Mouse (Mus musculus): ENCODE measurements around the gene Spata6.

Gene Spata6

DNA sequence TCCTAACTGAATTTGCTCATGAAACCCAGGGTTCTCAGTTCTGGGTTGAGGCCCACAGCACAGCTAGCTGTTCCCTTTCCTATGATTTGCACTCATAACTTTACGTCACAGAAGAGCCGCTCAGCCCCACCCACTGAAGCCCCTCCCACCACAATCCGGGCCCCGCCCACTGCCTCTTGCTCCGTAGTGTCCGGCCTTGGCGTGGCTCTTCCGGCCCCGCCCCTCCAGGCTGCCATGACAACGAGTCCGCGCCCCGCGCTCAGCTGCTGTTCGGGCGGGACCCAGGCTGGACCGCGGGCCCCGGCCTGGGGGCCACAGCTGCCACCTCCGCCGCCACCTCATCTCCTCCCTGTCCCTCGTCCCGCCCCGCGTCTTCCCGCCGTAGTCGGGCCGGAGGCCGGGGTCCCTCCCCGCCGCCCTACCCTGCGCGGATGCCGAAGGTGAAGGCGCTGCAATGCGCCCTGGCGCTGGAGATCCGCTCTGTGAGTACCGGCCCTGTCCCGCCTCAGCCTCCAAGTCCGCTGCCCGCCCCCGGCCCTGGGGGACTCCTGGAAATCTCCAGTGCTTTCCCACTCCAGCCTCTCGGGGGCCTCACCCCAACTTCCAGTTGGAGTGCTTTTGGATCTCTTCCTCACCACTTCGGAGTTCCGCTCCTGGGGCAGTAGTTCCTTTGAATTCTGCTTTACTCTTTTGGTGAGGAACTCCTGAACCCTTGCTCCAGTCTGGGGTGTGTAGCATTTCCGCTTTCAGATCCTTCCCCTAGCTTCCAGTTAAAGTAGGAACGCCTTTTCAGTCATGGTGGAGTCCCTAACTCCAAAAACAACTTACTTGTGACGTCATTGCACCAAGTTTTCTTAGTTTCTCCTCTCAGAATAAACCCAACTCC is at the start of gene Spata6:
Gene Spata6, plus strand, starts transcription at position 209 of the 886 bp plus-strand sequence.
- peak; percentile 75 for DNase-seq (ENCODE audit: low read depth, low spot score)

DNA sequence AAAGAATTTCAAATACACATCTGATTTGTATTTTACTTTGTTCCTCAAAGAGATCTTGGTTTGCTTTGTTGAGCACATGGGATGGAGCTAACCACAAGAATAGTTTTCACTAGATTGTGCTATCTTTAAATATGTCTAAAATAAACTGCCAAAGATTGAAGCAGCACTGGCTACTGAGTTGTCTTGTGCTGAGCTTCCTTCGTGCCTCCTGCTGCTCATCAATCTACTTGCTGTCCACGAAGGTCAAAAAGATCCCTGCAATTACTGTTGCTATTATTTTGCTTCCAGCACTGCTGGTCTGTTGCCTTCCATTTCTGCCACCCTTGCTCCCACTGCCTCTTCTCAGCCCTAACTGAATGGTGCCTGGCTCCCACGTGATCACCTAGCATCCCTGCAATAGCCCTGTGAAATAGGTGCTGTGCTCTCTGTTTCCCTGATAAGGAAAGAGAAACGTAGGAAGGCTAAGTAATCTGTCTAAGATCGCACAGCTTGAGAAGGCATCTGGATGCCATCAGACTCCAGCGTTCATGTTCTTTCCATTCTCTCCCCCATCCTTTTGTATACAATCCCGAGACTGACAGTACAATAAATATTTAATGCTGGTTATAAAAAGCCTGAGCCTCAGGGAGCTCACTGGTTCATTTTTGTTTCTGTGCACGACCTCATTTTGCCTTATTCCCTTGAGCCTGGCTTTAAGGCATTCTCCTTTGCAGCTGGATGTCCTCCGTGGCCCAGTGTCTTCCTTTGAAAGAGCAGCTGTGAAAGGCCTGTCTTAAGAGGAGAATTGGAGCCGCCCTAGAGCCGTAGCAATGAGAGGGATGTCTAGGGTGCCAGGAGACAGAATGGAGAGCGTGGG is 49.0 kb upstream of the Spata6 start:
- no peak for DNase-seq (ENCODE audit: low read depth, low spot score)

DNA sequence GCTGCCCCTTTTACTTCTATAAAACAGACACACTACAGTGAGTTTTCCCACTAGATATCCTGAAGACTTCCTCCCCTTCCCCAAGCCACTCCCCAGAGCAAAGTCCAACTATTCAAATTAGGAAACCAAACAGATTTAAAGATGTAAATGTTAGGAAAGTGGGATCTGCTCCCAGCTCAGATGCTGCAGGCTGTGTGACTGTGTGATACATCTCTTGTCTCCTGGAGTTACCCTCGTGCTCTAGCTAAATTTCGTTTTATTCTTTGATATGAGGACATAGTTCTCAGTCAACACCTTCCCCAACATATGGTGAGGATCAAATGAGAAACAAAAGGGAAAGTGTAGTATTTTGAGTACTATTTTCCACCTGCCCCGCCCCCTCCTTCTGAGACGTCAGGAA is 48.3 kb upstream of the Spata6 start:
- DNase-seq (ENCODE audit: low read depth, low spot score): no peak

DNA sequence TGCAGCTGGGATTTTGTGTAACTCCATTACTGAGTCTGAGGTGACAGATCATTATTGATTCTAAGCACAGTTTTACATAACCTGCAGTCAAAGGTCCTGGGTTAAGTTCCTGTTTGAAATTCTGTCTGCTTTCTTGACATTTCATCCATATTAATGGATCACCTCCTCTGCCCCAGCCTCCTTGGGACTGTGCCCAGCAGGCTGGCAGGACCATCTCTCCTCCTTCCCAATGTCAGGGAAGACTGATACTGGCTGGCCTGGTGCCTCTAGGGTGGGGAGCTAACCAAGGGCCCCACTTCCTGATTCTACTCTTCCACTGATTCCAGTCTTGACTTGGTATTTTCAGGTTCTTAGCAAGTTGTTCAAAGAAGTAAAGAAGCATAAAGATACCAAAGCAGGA is 45.9 kb upstream of the Spata6 start:
- no peak for DNase-seq (ENCODE audit: low read depth, low spot score)

DNA sequence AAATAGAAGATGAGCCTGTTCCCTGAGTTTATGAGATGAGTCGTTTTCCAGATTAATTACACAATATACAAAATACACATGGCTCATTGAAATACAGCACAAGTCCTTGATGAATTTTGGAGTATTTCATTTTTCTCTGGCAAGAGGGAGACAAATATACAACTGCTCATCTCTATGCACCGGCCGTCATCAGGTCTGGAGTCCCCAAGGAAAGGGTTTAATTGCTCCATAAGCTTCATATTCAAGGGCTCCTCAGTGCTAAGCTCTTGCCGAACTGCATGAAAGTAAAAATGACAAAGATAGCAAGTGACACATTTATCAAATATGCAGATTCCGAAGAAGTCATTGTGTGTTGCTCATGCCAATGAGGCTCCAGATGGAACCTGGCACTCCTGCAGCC is 37.9 kb upstream of the Spata6 start:
- no peak for DNase-seq (ENCODE audit: low read depth, low spot score)

DNA sequence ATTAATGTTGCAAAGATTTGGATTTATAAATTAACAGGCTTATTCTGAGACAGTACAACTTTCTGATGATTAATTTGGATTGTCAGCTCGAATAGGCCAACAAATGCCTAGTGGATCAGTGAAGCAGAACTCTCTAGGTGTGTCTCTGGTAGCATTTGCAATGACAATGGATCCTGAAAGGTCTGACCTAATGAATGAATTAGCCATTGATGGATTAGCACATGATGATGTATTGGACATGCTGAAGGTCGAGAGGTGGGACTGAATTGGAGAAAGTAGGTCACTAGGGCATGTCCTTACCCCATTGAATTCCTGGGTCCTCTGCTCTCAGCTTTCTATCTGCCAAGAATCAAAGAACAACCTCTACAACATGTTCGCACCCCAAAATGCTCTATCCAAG is 37.0 kb upstream of the Spata6 start:
- no peak for DNase-seq (ENCODE audit: low read depth, low spot score)

DNA sequence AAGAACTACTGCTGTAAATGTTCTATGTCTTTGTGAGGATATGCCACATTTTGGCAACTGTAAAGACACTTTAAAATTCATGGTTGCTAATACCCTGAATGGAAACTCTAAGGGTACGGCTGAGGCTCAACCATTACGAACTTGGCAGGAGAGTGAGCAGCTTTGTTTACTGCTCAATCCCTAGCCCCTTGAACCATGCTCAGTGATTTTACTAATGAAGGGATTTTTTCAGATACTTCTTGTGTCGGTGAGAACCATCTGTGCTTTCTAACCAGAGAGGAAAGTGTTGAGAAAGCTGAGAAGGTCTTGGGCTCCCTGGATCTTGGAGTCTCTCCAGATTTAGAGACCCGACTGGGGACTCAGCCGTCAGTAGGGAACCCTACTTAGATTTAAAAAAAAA is 35.9 kb upstream of the Spata6 start:
- no peak for DNase-seq (ENCODE audit: low read depth, low spot score)

DNA sequence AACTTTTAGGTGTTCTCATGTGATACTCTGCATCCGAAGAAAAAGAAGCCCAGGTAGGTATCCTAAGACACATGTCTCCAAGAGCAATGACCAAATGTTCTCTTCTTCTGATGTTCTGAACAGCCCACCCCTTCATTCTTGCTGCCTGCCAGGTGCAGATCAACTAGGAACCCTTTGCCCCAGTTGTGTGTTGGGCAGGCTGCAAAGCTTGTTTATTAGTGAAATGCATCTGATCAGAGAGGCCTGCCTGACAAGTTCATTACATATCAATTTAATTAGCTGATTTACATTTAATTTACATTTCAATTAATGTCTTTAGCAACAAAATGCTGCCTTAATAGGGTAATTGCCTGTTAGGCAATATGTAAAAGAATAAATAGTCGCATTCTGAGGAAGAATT is 33.8 kb upstream of the Spata6 start:
- DNase-seq (ENCODE audit: low read depth, low spot score): no peak

DNA sequence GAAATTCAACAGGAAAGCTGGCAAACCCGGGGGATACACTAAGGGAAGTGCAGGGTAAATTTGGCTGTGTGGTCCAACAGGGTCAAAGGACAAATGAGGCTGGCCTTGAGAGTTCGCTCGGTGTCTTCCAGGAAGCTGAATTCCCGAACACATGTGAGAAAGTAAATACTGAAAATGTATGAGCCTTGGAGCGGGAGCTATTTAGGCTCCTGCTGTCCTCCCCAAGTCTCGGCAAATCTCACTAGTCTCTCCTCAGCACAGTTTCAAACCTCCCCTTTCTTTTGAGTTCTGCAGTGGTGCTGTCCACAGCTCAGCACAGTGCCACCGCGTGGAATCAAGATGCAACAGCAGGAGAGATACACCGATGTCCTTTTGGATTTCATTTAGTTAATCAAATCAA is 32.8 kb upstream of the Spata6 start:
- peak; percentile 54 for DNase-seq (ENCODE audit: low read depth, low spot score)

DNA sequence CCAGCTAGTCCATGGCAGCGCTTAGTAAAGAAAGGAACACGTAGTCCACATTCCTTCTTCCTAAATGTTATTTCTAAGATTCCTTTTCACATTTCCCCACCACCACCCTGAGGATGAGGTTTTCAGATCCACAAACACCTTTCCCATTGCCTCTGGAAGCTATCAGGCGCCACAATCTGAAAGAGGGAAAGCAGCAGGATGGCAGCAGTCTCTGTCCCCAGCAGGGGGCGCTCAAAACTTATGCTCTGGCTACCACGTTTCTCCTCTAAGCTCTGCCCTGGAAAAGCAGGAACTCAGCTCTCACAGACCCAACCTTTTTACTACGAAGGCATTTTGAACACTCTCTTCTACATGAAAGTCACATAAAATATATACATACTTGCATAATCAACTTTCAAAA is 32.2 kb upstream of the Spata6 start:
- peak; percentile 67 for DNase-seq (ENCODE audit: low read depth, low spot score)

DNA sequence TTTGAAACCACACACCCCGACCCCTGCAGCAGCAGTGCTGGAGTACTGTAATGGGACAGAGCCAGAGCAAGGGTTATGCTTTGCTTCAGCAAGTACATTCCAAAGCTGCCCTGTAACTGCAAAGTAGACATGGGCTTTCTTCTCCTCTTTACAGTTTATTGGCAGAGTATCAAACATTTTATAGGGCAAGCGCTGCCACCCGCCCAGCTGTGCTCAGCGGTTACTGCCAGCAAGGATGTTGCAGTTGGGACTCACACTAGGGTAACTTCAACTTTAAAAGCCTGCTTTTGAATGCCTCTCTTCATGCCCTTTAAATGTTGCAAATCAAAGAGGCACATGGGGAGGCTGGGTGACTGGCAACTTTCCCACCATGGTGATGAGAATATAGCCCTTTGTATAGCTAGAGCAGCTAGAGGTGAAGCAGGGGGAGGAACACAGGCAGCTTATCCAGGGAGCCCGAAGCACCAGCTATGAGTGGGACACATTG is 28.7 kb upstream of the Spata6 start:
- no peak for DNase-seq (ENCODE audit: low read depth, low spot score)

DNA sequence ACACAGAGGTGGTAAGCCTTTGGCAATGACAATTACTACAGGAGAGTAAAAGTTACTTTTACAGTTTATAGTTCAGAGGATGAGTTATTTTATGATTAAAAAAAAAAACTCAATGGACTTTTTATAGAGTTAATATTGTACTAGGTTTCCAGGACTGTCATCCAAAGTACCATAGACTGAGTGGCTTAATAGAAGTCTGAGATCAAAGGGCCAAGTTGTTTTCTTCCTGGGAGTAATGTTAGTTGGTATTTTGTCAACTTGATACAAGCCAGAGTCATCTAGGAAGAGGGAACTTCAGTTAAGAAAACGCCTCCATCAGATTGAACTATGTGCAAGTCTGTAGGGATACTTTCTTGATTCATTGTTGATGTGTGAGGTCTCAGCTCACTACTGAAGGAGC is 18.4 kb upstream of the Spata6 start:
- DNase-seq (ENCODE audit: low read depth, low spot score): no peak

DNA sequence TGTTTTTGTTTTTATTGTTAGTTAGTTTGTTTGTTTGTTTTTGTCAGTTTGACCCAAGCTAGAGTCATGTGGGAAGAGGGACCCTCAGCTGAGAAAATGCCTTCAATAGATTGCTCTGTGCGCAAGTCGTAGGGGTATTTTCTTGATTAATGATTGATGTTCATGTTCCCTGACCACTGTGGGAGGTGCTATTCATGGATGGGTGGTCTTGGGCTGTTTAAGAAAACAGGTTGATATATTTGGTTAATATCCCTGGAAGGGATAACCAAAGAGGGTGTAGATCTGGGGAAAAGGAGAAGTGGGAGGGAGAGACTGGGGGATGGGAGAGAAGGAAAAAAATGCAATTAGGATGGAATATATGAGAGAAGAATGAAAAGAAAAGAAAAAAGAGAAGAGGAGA is 15.7 kb upstream of the Spata6 start:
- DNase-seq (ENCODE audit: low read depth, low spot score): no peak

DNA sequence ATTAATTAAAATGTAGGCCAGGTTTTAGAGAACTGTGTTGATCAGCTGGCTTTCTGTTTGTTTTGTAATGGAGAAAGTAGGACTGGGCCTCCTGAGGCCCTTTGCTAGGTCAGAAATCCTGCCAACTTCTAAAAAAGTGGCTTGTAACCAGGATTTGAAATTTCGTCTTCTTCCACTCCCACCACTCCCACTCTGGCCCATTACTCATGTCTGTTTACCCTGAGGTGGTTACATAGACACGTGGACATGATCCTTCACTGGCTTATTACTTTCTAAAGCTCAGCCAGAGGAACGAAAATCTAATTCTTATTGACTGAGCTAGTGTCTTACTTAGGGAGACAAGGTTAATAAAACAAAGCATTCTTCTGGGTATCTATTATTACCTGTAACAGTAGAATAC is 14.8 kb upstream of the Spata6 start:
- no peak for DNase-seq (ENCODE audit: low read depth, low spot score)

DNA sequence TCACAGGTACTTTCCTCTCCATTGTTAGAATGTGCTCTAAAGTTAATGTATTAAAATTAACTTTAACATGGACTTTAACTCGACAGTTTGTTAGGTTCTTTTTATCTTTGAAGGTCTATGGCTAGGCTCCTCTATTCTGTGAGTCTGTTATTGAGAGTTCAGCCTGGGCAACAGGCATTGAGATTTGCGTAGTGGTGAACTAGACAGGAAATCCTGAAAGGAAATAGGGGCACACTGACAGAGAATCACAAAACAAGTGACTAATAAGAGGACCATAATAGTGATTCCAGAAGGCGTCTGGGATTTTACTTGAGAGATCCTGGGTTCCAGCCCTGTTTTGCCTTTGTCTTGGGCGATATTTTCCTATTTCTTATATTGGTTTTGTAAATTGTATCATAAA is 488 bp upstream of the Spata6 start:
- no peak for DNase-seq (ENCODE audit: low read depth, low spot score)

DNA sequence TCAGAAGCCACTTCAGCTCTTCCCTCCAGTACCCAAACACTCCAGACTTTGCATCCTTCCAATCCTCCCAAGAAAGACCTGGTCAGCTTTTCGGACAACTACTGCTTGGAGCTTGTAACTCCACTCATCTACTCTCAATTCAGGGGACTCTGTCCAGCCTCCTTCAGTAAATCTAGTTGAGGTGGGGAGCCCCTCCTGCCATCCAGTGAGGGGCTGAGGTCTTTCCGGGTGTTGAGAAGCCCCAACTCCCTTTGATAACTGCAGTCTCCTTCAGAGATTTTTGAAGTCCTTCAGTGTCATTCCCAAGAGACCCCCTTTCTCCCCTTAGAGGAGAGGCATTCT is 849 bp downstream of the Spata6 start:
- DNase-seq (ENCODE audit: low read depth, low spot score): peak; percentile 1

DNA sequence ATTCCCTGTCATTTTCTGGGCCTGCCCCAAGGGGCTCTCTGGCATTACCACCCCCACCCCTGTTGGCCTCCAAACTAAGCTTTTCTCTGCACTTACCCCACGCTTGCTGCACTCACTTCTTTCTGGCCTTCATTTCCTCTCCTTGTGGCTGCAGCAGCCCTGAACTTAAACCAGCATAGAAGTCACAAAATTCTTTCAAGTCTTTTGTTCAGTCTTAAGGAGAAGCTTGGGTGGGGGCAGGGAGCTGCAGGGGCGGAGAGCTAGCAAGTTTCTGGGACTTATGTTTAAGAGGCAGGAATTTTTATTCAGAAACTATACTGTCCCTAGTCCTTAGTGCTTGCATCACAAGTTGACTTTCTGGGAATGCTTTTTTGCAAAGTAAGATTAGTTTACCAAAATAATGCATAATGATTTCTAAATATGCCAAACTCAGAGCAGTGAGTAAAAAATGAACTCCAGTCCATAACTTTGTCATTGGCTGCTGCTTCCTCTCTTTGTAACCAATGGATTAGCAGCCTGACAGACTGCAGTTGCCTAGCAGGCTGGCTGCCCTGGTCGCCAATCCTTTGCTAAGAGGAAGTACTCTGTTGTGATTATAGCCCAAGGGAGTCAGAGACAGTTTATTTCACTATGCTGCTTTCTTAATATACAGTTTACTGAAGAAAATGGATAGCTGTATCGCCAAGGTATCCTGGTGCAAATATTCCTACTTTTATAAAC is 1.5 kb downstream of the Spata6 start:
- DNase-seq (ENCODE audit: low read depth, low spot score): peak; percentile 5

DNA sequence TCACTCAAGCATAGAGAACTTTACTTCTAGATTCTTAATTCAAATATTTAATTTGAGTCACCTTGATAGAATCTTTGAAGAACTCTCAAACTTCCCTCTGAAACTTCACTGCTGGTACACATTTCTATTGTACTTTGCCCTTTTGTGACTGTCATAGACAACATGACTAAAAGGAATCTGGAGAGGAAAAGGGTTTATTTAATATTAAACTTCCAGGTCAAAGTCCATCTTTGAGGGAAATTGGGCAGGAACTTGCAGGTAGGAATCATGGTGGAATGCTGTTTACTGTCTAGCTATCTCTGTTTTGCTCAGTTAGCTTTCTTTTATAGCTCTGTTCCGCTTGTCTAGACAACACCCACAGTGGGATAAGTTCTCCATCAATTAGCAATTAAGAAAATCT is 17.8 kb downstream of the Spata6 start:
- DNase-seq (ENCODE audit: low read depth, low spot score): no peak

DNA sequence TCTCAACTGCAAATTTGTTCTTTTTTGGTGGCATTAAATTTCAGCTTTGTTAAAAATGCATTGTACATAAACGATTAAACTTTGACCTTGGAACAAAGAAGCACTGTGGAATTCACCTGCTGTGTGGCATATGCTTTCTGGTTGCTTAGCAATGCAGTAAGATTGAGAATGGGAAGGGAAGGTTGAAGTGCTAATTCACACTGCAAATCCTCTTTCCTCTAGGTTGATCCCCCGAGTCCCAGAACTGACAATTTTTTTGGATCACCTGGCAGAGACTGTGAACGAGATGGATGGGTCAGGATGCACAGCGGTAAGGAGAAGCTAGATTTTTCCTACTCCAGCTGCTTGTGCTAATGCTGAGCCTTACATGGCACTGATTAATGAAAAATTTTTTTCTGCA is 60.7 kb downstream of the Spata6 start:
- no peak for DNase-seq (ENCODE audit: low read depth, low spot score)

DNA sequence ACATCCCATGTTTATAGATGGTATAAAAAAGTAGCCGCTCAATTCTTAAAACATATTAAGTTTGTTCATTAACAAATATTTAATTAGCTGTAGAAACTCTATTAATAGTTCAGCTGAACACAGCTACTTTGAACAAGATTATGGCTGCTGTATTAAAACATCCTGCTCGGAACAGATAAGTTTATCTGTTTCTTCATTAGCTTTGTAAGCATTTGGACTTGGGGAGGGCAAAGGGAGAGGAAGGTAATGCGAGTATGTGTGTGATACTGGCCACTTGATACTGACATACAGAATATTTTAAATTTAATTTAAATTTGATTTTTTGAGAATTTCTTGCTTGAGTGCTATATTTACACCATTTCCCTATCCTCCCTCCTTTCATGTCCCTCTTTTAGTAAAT is 80.1 kb downstream of the Spata6 start:
- no peak for DNase-seq (ENCODE audit: low read depth, low spot score)

DNA sequence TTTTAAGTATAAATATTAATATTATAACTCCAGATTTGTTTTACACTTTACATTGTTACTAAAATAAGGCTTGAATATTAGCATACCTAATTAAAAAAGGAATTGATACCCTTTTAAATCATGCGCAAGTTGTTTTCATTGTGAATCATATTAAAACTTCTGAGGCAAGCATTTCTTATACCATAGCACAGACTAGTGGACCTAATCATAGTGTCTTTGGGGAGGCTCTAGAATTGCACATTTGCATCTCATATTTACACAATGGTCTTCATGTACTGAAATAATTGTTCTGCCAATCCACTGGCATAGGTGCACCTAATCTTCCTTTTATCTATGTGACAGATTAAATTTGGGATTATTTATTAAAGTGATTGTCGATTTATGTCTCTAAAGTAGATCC is 83.4 kb downstream of the Spata6 start:
- DNase-seq (ENCODE audit: low read depth, low spot score): no peak

DNA sequence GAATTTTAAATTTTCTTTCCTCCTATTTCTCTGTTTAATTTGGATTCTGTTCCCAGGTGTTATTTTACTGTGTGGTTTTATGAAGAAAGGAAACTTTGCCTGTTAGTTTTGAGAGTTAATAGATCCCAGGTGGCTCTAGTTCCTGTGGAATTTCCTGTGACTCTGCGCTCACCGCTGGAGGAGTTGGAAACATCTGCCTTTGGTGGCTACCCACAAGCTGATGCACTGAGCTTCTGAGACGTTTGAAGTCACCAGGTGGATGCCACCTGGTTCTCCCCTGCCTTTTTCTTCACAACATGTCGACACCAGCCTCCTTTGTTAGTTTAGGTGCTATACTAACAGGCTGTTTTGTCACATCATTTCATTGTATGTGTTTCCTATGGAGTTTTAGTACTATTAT is 97.7 kb downstream of the Spata6 start:
- peak; percentile 48 for DNase-seq (ENCODE audit: low read depth, low spot score)

Data from embryo, embryonic 11.5 days (tissue).